Mouse (Mus musculus) cerebellum, adult 2 months (tissue): Measurements from ENCODE around the gene Rsad1. TPM values are rescaled to one million over a fixed set of nuclear protein-coding genes. Genes with fewer than 3 reads are reported as not detected.
A peak's percentile ranks its signal among the peaks of the same experiment; 100 is the strongest.

Experiments
- DNase-seq, 2 experiments: peaks; one replicate each; pipeline ENCODE4 v3.0.0; 2021
- H3K27ac ChIP-seq: fragments of 200-500 bp; 2 replicates; pipeline ENCODE4 v1.5.1; 2012; ENCODE audit warnings: low read length, control low read depth, inconsistent platforms; ENCODE audit not compliant: insufficient read depth
- H3K27me3 ChIP-seq: fragments of 200-500 bp; 2 replicates; pipeline ENCODE4 v1.6.1; 2012; ENCODE audit warnings: inconsistent platforms, mild to moderate bottlenecking, low read length, moderate library complexity; ENCODE audit not compliant: control insufficient read depth, insufficient read depth
- H3K4me1 ChIP-seq: fragments of 200-500 bp; 2 replicates; pipeline ENCODE4 v1.6.1; 2011; ENCODE audit warnings: low read length; ENCODE audit not compliant: control insufficient read depth, insufficient read depth
- H3K4me3 ChIP-seq: fragments of 200-500 bp; replicated peaks from 2 replicates; pipeline ENCODE3; 2011; ENCODE audit warnings: mild to moderate bottlenecking, low read depth, low read length, control low read depth; ENCODE audit not compliant: insufficient read depth
- CTCF ChIP-seq: fragments of 200-500 bp; IDR thresholded peaks from 2 replicates; pipeline ENCODE4 v1.5.1; 2011; ENCODE audit warnings: low read depth, mild to moderate bottlenecking, control low read depth, low read length, moderate library complexity, borderline replicate concordance; ENCODE audit not compliant: insufficient read depth
- POLR2A ChIP-seq: fragments of 200-500 bp; IDR thresholded peaks from 2 replicates; pipeline ENCODE4 v1.6.1; 2011; ENCODE audit warnings: low read length, control low read depth, borderline replicate concordance; ENCODE audit not compliant: insufficient read depth
- WGBS: fragments of 180-500 bp; shearing (Covaris S2); methylation state at CpG from one replicate; pipeline ENCODE4 v1.1.7; 2018; 5-methylcytosine and 5-hydroxymethylcytosine counted together
- polyA plus RNA-seq: library from polyadenylated mRNA; depleted of rRNA; stranded (reverse); fragments of >200 nt; gene quantifications from 2 replicates; pipeline ENCODE4 v1.2.3, GENCODE M21; 2012; rRNA removed

The Rsad1 gene
- 19.7 and 20.8 TPM in 2 replicates for polyA plus RNA-seq

- peaks cover 7% of the 10 kb centered on the region; the same call in 1 of the 2 replicates for H3K4me1 ChIP-seq
- no peaks in the 10 kb centered on the region for H3K27me3 ChIP-seq
- DNase-seq, result peak; percentile 94 to 99
- peak within 1 kb of the TSS; percentile 84 for H3K4me3 ChIP-seq
- TF ChIP-seq POLR2A, result peak; percentile 73; the same call in 1 of the 2 replicates
- TF ChIP-seq CTCF, result peak; percentile 70
- peak within 1 kb of the TSS; percentile 88 for H3K27ac ChIP-seq
- WGBS, result 2% methylated on average over 49 of the region's 49 CpGs
These were observed at the start of gene Rsad1 for GRCm38 (mm10) chr11:94548888-94549690. Rsad1 (minus strand) TSS chr11:94549255.

GRCm38 (mm10) chr11:94598437-94599120 is 49.5 kb upstream of the Rsad1 start:
- TF ChIP-seq CTCF (no peak), POLR2A (no peak)
- Histone ChIP-seq H3K27me3 (no peaks in the 10 kb centered on the region; the same call in 1 of the 2 replicates), H3K4me3 (no peak overlapping the region), H3K4me1 (no peaks in the 10 kb centered on the region), H3K27ac (no peak overlapping the region)
- DNase-seq, result no peak
- 85% methylated on average over 6 of the region's 6 CpGs for WGBS

GRCm38 (mm10) chr11:94597319-94597718 is 48.3 kb upstream of the Rsad1 start:
- Histone ChIP-seq H3K4me1 (no peaks in the 10 kb centered on the region), H3K27ac (no peak overlapping the region), H3K27me3 (no peaks in the 10 kb centered on the region; the same call in 1 of the 2 replicates), H3K4me3 (no peak overlapping the region)
- peak in 1 of 2 experiments; percentile 17 for DNase-seq
- TF ChIP-seq POLR2A, result no peak
- TF ChIP-seq CTCF, result no peak
- 7% methylated on average over 4 of the region's 4 CpGs for WGBS

- no peak overlapping the region for H3K27ac ChIP-seq
- 76% methylated on average over 7 of the region's 7 CpGs for whole genome bisulfite sequencing
These were observed 47.3 kb upstream of the Rsad1 start for GRCm38 (mm10) chr11:94596311-94596852.

GRCm38 (mm10) chr11:94587511-94587910 is 38.5 kb upstream of the Rsad1 start:
- Histone ChIP-seq H3K4me1 (no peaks in the 10 kb centered on the region), H3K27ac (no peak overlapping the region), H3K27me3 (no peaks in the 10 kb centered on the region), H3K4me3 (no peak overlapping the region)
- TF ChIP-seq POLR2A, result no peak
- TF ChIP-seq CTCF, result no peak
- 69% methylated on average over 6 of the region's 6 CpGs for WGBS
- no peak for DNase-seq

More at GRCm38 (mm10) chr11:94596311-94596852, 47.3 kb upstream of the Rsad1 start:
- Histone ChIP-seq H3K27me3 (no peaks in the 10 kb centered on the region), H3K4me1 (no peaks in the 10 kb centered on the region), H3K4me3 (no peak overlapping the region)
- TF ChIP-seq POLR2A (no peak), CTCF (no peak)
- no peak for DNase-seq

GRCm38 (mm10) chr11:94585091-94585490 is 36.0 kb upstream of the Rsad1 start:
- no peak for TF ChIP-seq CTCF
- no peak for TF ChIP-seq POLR2A
- 93% methylated on average over 9 of the region's 9 CpGs for WGBS
- no peaks in the 10 kb centered on the region for H3K27me3 ChIP-seq
- DNase-seq, result no peak
- H3K4me3 ChIP-seq, result no peak overlapping the region
- H3K27ac ChIP-seq, result no peak overlapping the region
- H3K4me1 ChIP-seq, result no peaks in the 10 kb centered on the region

GRCm38 (mm10) chr11:94580111-94580740 is 31.2 kb upstream of the Rsad1 start:
- no peak overlapping the region for H3K27ac ChIP-seq
- TF ChIP-seq POLR2A, result no peak
- TF ChIP-seq CTCF, result no peak
- H3K4me3 ChIP-seq, result no peak overlapping the region
- no peaks in the 10 kb centered on the region for H3K27me3 ChIP-seq
- H3K4me1 ChIP-seq, result peaks cover 4% of the 10 kb centered on the region; the same call in 1 of the 2 replicates
- DNase-seq, result no peak
- 89% methylated on average over 5 of the region's 5 CpGs for WGBS
